Mouse (Mus musculus) brain, embryonic 14.5 days (tissue): ENCODE measurements around the gene Kcnk5.

Source experiments
- CTCF ChIP-seq: fragments of 200-500 bp; IDR thresholded peaks from 2 replicates; pipeline ENCODE4 v1.5.1; 2012; ENCODE audit warnings: inconsistent platforms, mild to moderate bottlenecking, moderate library complexity, borderline replicate concordance; ENCODE audit not compliant: insufficient read depth, insufficient read length; ENCODE audit errors: extremely low read depth
- POLR2A ChIP-seq: fragments of 200-500 bp; IDR thresholded peaks from 2 replicates; pipeline ENCODE4 v1.6.1; 2012; ENCODE audit warnings: mild to moderate bottlenecking, inconsistent platforms, borderline replicate concordance; ENCODE audit not compliant: poor library complexity, insufficient read depth, insufficient read length, severe bottlenecking; ENCODE audit errors: extremely low read depth

GRCm38 (mm10) chr14:20120868-20121267 lies 60.7 kb downstream of the Kcnk5 start:
- TF ChIP-seq POLR2A (no peak), CTCF (no peak)
